Mouse (Mus musculus) spleen, adult 2 months (tissue): ENCODE measurements at regions not wholly inside any gene's neighbourhood (a gene's known extent, or its start where the extent isn't known, plus 50 kb on each side); places are given as distances from the start of the nearest gene placed in this dataset.

Source experiments
- DNase-seq, 2 experiments: peaks; one replicate each; pipeline versions ENCODE4 v3.0.0 to v3.0.0-alpha.2; 2012 to 2021; ENCODE audit warnings: low spot score in 2 of 2, low read depth in 1 of 2
- H3K27ac ChIP-seq: fragments of 200-500 bp; 2 replicates; pipeline ENCODE4 v1.5.1; 2012; ENCODE audit warnings: low read length, inconsistent platforms; ENCODE audit not compliant: insufficient read depth
- H3K27me3 ChIP-seq: fragments of 200-500 bp; 2 replicates; pipeline ENCODE4 v1.6.1; 2012; ENCODE audit warnings: mild to moderate bottlenecking, moderate library complexity, low read length, inconsistent platforms; ENCODE audit not compliant: control insufficient read depth, insufficient read depth
- H3K36me3 ChIP-seq: fragments of 200-500 bp; 2 replicates; pipeline ENCODE4 v1.6.1; 2012; ENCODE audit warnings: mild to moderate bottlenecking, low read length, inconsistent platforms; ENCODE audit not compliant: control insufficient read depth, insufficient read depth
- H3K4me1 ChIP-seq: fragments of 200-500 bp; 2 replicates; pipeline ENCODE4 v1.6.1; 2011; ENCODE audit warnings: inconsistent platforms; ENCODE audit not compliant: control insufficient read depth, insufficient read depth, insufficient read length
- H3K4me3 ChIP-seq: fragments of 200-500 bp; 2 replicates; pipeline ENCODE4 v1.5.1; 2011; ENCODE audit warnings: mild to moderate bottlenecking, inconsistent platforms; ENCODE audit not compliant: insufficient read depth, insufficient read length; ENCODE audit errors: extremely low read depth
- CTCF ChIP-seq: fragments of 200-500 bp; IDR thresholded peaks from 2 replicates; pipeline ENCODE4 v1.5.1; 2011; ENCODE audit warnings: mild to moderate bottlenecking, inconsistent platforms; ENCODE audit not compliant: insufficient read depth, insufficient read length, insufficient replicate concordance; ENCODE audit errors: extremely low read depth
- POLR2A ChIP-seq: fragments of 200-500 bp; IDR thresholded peaks from 2 replicates; pipeline ENCODE4 v1.6.1; 2011; ENCODE audit warnings: low read depth, low read length, inconsistent platforms
- WGBS: fragments of 180-500 bp; shearing (Covaris S2); methylation state at CpG from one replicate; pipeline ENCODE4 v1.1.7; 2018; 5-methylcytosine and 5-hydroxymethylcytosine counted together

DNA sequence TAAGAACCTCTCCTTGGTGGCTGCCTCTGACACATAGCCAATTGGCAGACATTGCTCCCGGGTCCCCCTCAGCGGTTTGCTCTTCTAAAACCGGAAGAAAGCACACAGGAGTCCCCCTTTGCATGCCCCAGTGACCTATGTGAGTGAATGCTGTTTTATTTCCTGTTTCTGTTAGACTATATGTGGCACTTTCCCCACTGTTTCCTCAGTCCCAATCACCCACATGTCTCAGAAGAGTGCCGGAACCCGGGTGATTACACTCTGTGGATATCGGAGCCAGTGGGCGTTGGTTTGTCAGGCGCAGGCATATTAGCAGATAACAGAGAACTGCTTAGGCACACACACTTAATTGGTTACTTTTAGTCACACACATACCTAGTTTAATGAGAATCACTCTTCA is 66.3 kb upstream of the Rpl34 start:
- Histone ChIP-seq H3K36me3 (no peaks in the 10 kb centered on the region), H3K27me3 (no peaks in the 10 kb centered on the region), H3K27ac (peak overlapping the region; percentile 75), H3K4me1 (peaks cover 18% of the 10 kb centered on the region), H3K4me3 (no peak overlapping the region)
- no peak for TF ChIP-seq POLR2A
- TF ChIP-seq CTCF = no peak
- DNase-seq = peak; percentile 41 to 51
- 8% methylated on average over 8 of the region's 8 CpGs for WGBS

DNA sequence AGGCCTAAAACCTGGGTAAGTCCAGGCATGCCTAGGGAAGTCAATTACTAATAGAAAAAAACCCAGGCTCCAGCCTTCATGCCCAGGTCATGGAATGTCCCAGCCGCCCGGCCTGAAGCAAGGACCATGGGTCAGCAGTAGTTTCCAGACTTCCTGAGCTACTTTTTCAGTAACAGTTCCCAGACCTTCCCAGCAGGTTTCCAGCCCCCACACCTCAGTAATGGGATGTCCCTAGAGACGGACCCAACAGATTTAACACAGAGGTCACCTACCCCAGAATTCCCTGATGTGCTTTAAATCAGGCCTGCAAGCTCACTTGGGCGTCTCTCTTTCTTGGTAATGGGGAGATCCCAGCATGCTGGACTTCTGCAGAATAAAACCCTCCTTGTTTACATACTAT is 65.2 kb upstream of the Rpl34 start:
- no peak overlapping the region for H3K4me3 ChIP-seq
- H3K36me3 ChIP-seq = no peaks in the 10 kb centered on the region
- TF ChIP-seq CTCF (no peak), POLR2A (no peak)
- no peak for DNase-seq
- 90% methylated on average over 4 of the region's 4 CpGs for WGBS
- no peak overlapping the region for H3K27ac ChIP-seq
- no peaks in the 10 kb centered on the region for H3K27me3 ChIP-seq
- peaks cover 18% of the 10 kb centered on the region for H3K4me1 ChIP-seq

DNA sequence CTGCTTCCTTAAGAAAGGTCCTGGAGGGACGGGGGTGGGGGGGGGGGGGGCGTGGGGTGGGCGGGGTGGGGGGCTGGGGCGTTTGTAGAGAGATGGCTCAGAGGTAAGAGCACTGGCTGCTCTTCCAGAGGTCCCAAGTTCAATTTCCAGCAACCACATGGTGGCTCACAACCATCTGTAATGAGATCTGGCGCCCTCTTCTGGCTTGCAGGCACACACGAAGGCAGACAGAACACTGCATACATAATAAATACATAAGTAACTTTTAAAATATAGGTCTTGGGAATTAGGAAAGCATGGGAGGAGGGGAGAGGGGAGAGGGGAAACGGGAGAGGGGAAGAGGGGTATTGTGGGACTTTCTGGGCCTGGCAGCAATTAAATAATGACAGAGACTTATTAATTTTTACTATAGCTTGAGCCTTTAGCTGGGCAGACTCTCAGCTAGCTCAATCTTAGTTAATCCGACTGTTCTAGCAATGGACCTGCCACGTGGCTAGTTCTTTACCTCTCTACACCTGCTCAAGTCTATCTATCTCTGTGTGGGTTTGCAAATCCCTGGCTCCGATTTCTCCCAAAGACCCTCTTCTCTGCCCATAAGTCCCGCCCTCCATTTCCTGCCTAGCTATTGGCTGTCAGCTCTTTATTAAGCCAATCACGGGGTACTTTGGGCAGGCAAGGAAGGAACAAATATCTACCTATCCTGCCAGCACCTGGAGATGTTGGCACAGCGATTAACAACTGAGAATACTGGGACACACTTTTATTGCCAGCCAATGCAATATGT is 64.1 kb upstream of the Rpl34 start:
- WGBS = 72% methylated on average over 11 of the region's 13 CpGs

DNA sequence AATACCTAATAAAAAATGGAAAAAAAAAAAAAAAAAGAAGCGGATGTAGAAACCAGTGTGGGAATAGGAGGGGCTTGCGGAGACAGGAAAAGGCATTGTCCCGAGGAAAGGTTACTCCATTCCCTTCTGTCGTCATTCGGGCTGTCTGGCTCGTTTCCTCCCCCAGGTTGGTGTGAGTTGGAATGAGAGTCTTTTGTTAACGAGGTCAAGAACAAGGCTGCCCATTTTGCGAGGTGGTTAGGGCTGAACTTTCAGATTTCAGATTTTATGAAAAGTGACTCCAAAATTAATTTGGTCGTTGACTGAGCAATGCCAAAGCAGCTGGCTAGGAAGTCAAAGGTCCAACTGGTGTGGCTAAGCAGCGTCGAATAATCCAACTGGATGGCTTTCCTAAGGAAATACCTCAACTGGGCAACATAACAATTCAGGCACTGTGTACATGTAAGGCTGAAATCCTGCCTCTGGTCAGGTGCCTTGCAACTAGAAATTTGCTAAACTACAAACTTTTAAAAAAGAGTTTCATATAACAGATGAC is 50.6 kb upstream of the Rpl34 start:
- 76% methylated on average over 11 of the region's 11 CpGs for WGBS
- H3K27ac ChIP-seq = no peak overlapping the region
- H3K27me3 ChIP-seq = no peaks in the 10 kb centered on the region
- no peak overlapping the region for H3K4me3 ChIP-seq
- H3K4me1 ChIP-seq = no peaks in the 10 kb centered on the region
- no peak for DNase-seq
- no peaks in the 10 kb centered on the region for H3K36me3 ChIP-seq
- TF ChIP-seq CTCF = no peak
- TF ChIP-seq POLR2A = no peak

More for the DNA sequence above, 64.1 kb upstream of the Rpl34 start:
- Histone ChIP-seq H3K27ac (no peak overlapping the region), H3K4me3 (no peak overlapping the region), H3K4me1 (peaks cover 18% of the 10 kb centered on the region), H3K36me3 (no peaks in the 10 kb centered on the region), H3K27me3 (no peaks in the 10 kb centered on the region)
- peak; percentile 6; the same call in 1 of the 2 replicates for TF ChIP-seq CTCF
- TF ChIP-seq POLR2A = no peak
- DNase-seq = peak in 1 of 2 experiments; percentile 29
